Mouse (Mus musculus): ENCODE data around the gene Actrt2. TPM values are rescaled to one million over a fixed set of nuclear protein-coding genes. Genes with fewer than 3 reads are reported as not detected.
A peak's percentile ranks its signal among the peaks of the same experiment; 100 is the strongest.

Gene Actrt2
- total RNA-seq, 2 experiments from 2014 or later, result not detected

DNA sequence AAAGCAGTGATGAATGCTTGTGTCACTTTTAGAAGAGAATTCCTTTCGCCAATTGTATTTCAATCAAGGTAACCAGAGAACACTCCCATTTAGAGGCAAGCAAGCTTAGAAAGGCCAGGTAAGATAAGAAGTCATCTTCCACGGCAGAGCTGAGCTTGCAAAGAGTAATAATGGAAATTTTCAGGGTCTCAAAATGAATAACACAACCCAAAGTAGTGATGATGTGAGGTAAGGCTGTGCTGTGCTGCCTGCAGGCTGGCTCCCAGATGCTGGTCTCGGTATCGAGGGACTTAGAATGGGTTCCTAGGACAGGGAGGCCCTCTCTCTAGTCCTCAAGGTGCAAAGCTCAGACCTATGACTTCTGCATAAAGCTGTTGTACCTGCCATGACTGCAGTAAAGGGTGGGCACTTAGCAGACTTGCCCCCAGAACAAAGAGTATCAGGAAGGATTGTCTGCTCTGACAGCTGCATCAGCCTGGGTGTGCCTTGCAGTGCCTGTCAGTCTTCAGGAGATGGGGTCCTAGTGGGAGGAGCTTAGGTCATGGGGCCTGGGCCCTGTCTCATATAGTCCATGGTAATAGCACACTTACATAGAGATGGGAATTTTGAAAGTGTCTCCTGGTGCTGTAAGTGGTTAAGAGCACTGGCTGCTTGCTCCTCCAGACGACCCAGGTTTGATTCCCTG lies 15.5 kb upstream of the Actrt2 start:
- no peak for DNase-seq

DNA sequence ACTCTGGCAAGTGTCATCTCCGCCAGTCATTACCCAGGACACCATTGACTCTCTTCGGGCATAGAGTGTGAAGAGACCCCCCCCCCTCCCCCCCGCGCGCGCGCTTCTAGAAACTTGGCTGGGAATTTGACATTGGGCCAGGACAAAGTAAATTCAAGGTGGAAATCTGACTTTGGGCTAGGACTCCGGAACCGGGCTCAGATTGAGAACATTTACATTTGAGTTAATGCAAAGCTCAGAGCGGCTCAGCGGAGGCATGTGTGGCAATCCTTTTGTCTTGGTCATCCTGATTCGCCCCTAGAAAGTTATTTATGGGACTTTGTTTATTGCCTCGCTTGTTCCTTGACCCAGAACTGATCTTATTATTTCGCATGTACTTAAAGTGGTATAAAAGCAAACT lies 14.6 kb upstream of the Actrt2 start:
- no peak for DNase-seq

DNA sequence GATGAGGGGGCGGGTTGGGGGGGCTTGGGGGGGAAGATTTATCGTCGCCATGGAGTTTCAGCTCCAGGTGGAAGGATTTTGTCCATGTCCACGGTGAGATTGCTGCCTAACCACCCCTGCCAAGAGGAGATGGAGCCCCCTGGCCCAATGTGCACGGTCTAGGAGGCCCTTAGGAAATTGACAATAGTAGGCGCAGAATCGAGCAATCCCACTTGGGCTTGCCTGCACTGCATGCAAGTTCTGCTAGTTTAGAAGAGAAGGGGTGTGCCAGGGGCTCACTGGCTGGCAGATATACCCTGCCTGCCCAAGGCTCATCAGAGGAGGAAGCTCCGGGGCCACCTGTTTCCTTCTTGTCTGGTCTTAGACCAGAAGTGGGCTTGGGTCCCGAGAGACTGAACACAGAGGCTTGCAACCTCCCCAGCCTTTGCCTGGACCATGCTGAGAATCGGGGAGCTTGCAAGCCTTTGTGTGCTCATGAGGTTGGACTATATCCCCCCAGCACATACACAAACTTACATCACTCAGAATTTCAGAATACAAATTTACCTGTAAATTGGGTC lies 7.9 kb upstream of the Actrt2 start:
- no peak for DNase-seq

DNA sequence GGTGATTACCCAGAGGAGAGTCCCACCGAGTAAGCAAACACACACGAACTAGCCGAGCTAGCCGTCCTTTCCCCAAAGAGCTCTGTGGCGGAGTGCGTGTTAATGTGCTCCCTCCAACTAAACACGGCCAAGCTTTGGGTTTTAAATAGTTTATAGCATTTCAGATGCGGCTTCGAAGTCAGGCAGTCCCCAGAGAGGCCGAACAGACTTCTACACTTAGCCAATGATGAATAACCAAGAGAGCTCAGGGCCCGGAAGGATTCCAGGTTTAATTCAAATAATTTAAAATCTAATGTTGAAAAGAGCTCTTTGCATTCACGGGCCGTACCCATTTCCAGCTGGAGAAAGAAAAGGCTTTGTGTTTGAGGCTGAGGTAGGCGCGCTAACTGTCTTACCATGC lies 7.3 kb upstream of the Actrt2 start:
- no peak for DNase-seq

- peak; percentile 80 for DNase-seq
Measured at GRCm38 (mm10) chr4:154674541-154674940, 6.9 kb upstream of the Actrt2 start.

GRCm38 (mm10) chr4:154673986-154674385 lies 6.3 kb upstream of the Actrt2 start:
- no peak for DNase-seq

GRCm38 (mm10) chr4:154672027-154672426 lies 4.4 kb upstream of the Actrt2 start:
- DNase-seq, result no peak

GRCm38 (mm10) chr4:154671232-154671912 lies 3.7 kb upstream of the Actrt2 start:
- DNase-seq, result no peak

DNA sequence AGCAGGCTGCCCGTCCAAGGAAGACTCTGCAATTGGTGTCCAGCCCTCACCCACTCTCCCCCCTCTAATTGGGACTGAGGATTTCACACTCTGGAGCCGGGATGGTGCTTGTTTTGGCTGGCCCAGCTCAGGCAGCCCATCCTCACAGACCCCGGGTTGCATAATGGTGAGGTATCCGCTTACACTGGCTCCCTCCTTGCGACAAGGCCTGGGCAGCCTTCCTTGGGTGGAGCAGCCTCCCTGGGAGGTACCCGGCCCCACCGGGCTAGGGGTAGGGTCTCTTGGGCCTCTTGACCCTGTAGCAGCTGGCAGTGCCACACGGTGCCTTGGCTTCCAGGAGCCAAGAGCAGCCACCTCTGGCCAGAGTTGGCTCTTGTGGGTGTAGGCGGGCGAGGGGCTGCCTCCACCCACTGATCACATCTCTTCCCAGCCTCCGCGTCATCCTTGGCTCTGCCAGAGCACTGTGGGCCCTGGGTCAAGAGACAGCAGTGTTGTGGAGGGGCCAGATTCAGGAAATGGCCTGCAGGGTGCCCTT lies 4.9 kb downstream of the Actrt2 start:
- DNase-seq, result no peak

GRCm38 (mm10) chr4:154661256-154661655 lies 6.4 kb downstream of the Actrt2 start:
- DNase-seq, result no peak

DNA sequence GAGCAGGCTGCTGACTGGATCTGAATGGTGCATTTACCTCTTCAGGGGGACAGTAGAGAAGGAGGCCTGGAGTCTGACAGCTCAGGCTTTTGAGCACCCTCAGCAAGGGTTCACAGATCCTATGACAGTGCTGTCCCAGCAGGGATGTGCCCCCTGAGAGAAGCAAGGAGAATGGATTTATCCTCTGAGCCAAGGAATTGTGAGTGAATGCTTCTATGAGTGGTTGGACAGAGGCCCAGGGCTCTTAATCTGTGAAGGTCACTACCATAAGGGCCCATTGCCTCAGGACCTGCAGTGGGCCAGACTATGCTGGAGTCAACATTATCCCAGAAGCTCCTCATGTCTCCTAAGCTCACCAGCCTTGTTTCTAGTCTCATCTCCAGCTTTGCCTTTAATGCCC lies 7.6 kb downstream of the Actrt2 start:
- no peak for DNase-seq

DNA sequence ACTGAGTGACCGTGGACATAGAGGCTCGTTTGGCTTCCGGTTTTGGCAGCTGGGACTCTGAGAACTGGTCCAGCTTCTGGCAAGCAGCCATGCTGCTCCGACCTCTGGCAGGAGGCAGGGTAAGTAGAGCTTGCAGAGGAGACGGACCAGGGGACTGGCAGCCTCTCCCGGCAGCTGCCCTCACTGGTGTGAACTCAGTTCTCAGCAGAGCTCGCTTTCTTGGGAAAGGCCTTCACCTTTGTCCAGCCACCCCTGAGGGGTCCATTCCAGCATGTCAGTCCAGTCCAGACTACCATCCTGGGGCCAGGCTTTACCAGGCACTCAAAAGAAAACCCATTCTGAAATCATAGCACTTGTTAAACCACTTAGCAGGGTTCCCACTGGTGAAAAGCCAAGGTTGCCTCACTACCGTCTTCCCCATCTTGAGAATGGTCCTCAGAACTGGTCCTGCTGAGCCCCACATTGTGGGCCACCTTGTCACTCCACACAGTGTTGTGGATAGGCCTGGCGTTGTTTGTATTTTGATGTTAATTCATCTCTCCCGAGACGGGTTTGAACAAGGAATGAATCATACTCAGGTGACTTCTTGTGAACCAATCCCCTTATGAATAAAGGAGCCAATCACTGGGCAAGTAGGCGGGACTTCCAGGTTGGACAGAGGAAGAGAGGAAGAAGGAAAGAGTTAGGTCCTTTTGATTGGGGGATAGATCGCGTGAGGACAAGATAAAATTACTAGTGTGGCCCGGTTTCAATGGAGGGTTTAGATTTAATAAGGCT lies 12.3 kb downstream of the Actrt2 start:
- DNase-seq, result peak; percentile 34

- no peak for DNase-seq
Measured at GRCm38 (mm10) chr4:154652494-154652893, 15.2 kb downstream of the Actrt2 start.

GRCm38 (mm10) chr4:154649083-154649747 lies 18.5 kb downstream of the Actrt2 start:
- DNase-seq, result peak; percentile 76

- DNase-seq, result no peak
Measured at GRCm38 (mm10) chr4:154642496-154642895, 25.2 kb downstream of the Actrt2 start.

- no peak for DNase-seq
Measured at GRCm38 (mm10) chr4:154641296-154642110, 26.2 kb downstream of the Actrt2 start.

DNA sequence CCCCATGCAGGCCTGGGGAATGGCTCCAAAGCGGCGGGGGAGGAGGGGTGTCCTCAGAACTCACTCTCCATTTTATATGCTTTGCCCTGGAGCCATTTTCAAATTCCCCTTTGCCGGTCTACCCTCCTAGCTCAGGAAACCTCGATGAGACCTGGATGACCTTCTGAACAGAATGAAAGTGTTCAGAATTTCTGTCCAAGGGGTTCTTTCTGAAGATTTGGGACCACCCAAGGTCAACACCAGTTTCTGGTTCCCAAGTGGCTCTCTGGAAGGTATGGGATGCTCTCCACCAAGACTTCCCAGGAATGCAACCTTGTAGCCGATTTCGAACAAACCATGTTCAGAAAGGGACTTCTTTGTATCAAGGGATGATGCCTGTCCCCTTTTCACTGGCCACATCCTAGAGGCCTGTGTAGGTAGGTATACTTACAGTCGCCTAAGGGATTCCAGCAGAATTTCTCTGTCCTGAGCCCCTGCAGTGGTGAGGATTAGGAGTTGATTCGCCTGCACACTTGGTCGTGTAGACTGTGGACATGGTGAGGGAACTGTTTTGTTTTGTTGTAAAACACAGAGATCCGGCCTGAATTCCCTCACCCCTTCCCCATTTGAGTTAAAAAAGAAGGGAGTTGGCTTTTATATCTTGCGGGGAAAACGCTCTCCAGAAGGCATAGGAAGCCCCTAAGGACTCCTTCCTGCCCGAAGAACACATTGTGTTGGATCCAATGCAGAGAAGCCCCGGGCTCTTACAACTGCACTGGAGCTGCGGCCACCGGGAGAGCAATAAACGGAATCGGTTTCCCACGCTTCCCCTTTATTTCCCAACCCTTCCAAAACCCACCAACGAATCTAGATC lies 27.0 kb downstream of the Actrt2 start:
- no peak for DNase-seq

DNA sequence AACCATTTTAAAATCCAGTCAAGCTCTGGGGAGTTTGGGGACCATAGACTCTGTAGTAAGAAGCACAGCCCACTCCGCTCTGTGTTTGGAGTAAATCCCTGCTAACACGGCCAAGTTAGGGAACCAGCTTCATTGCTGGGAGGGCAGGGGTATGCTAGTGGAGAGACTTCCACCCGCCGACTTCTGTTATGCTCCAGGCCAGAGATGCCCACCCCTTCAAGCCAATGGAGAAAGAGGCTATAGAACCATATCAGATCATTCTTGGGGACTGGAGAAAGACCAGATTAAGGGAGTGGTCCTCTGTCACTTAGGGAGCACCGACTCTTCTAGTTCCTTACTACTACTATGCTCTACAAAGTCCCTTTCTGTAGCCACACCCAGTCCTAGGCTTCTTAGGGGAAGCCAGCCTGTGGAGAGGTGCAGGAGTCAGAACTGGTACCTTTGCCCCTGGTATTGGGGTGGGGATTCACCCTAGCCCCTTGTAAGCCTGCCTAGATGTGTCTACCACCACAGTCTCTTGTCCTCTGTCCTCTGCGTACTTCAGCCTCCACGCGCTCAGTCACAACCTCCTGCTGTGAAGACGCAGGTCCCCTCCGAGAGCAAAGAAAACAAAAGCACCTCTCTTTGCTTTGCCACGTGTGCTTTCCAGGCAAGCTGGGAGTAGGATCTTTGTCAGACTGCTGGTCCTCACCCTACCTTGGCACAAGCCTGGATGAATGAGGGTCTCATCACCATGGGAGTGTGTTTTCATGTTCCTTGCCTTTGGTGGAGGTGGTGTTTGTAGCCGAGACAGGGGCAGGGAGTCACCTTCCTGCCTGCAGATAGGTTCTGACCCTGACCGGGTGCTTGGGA lies 27.9 kb downstream of the Actrt2 start:
- DNase-seq, result no peak

- DNase-seq, result peak; percentile 55
Measured at GRCm38 (mm10) chr4:154639126-154639525, 28.5 kb downstream of the Actrt2 start.

Data from heart, postnatal 4 days (tissue).